Mouse (Mus musculus) effector memory CD4-positive, alpha-beta T cell, adult 5 months (primary cell): ENCODE data around the gene Tent5a. TPM values are rescaled to one million over a fixed set of nuclear protein-coding genes. Genes with fewer than 3 reads are reported as not detected.

Experiments used
- polyA plus RNA-seq: library from polyadenylated mRNA; unstranded; fragments of 100-300 nt; shearing (Covaris generic); gene quantifications from one replicate; pipeline ENCODE4 v1.2.1, GENCODE M21; 2017

Gene Tent5a
- 11.5 TPM for polyA plus RNA-seq

DNA sequence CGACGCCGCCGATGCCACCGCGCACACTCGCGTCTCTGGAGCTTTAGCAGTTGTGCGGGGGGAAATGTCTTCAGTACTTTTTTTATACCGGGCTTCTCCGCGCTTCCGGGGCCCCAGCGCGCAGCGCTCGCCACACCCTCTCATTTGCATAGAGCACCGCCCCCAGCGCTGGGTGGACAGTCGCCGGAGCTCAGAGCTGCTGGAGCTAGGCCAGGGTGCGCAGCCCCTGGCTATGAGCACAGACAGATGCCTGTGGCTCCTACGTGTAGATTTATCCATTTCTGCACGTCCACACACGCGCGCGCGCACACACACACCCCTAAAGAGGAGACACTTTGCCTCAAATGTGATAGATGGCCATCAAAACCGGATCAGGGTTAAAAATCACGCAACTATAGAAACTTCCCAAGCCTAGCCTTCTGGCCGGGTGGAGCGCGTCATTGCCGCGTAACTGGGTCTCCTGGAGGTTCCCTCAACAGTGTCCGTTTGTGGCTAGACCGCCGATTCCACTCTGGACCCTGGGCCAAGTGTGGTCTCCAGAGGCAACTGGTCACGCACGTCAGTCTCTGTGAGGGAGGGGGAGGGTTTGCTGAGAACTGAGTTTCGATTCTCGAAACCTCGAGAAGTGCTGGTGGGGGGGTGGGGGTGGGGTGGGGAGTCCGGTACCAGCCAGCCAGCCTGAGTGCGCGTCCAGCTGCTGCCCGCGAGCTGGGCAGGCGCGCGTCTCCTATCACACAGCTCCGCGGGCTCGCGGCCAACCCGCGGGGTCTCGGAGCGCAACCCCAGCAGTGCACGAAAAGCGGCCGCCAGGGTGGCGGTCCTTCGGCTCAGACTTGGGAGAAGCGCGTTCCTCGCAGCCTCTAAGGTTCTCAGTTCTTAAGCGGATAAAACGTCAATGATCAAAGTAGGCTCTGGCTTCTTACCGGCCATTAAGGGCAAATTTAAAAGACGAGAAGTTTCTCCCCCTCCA lies at the start of gene Tent5a:
TSS of gene Tent5a (minus strand) at position 107 of the 970 bp plus-strand sequence.

DNA sequence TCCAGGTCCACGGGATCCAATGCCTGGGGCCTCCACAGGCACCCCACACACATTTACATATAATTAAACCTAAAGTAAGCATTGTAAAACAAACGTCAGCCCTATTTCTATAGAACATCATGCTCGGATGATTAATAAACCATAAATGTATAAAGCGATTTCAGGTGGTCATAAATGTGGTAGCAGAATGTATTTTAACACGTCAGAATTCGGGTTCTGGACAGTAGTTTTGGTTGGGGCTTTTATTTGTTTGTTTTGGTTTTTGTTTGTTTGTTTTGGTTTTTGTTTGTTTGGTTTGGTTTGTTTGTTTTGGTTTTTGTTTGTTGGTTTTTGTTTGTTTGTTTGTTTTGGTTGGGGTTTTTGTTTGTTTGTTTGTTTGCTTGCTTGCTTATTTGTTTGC lies 14.7 kb downstream of the Tent5a start, which contains the start of gene Gm11114:
TSS of gene Gm11114 (plus strand) at position 301 of the 400 bp plus-strand sequence.

Other genes with a start within 250 kb of the Tent5a start
- gene Gm11114, start 14.6 kb downstream of the Tent5a start, polyA plus RNA-seq, result not detected